Mouse (Mus musculus) layer of hippocampus, postnatal 14 days (tissue): Measurements from ENCODE around the gene Cul5. TPM values are rescaled to one million over a fixed set of nuclear protein-coding genes. Genes with fewer than 3 reads are reported as not detected.

Experiments
- DNase-seq, 2 experiments: peaks; one replicate each; pipeline ENCODE4 v3.0.0; 2021 to 2022; ENCODE audit warnings: low spot score in 2 of 2, mixed read lengths in 1 of 2
- long read RNA-seq, 2 experiments: library from polyadenylated mRNA; stranded (forward); transcript quantifications; one replicate each; pipeline ENCODE4 v2.0.0; 2021
- total RNA-seq, 2 experiments: library from RNA; stranded (reverse); gene quantifications; 2 replicates each; pipeline ENCODE4 v1.2.3; 2021

Gene Cul5
- 10 to 100 TPM; 58.4 to 59.1 TPM for total RNA-seq
- long read RNA-seq, experiment 1, transcript Cul5-201 (19 exons, 3,585 nt), result major isoform, 23 of 35 reads
- long read RNA-seq, experiment 1, partial matches to known transcripts, result 5 of 35 reads
- long read RNA-seq, experiment 1, other reads (novel, unspliced or antisense), result 7 of 35 reads
- long read RNA-seq, experiment 2, transcript Cul5-201 (19 exons, 3,585 nt), result major isoform, 30 of 37 reads
- long read RNA-seq, experiment 2, partial matches to known transcripts, result 4 of 37 reads
- long read RNA-seq, experiment 2, other reads (novel, unspliced or antisense), result 3 of 37 reads

GRCm38 (mm10) chr9:53669680-53670219 lies at the start of gene Cul5:
Gene Cul5, minus strand, starts transcription at chr9:53670014.
- peak in 1 of 2 experiments; percentile 28 for DNase-seq

- DNase-seq, result peak; percentile 76 to 84
These were observed 36.3 kb upstream of the Cul5 start, which contains the start of gene Rab39 for GRCm38 (mm10) chr9:53705992-53706696. Gene Rab39, minus strand, starts transcription at chr9:53706232.

- DNase-seq, result peak; percentile 26 to 36
These were observed 35.7 kb upstream of the Cul5 start for GRCm38 (mm10) chr9:53705491-53705991.

GRCm38 (mm10) chr9:53702991-53703390 lies 33.2 kb upstream of the Cul5 start:
- no peak for DNase-seq

- DNase-seq, result no peak
These were observed 30.7 kb upstream of the Cul5 start for GRCm38 (mm10) chr9:53700496-53700895.

GRCm38 (mm10) chr9:53695846-53696245 lies 26.0 kb upstream of the Cul5 start:
- DNase-seq, result no peak

GRCm38 (mm10) chr9:53693718-53694117 lies 23.9 kb upstream of the Cul5 start:
- no peak for DNase-seq

- no peak for DNase-seq
These were observed 22.2 kb upstream of the Cul5 start for GRCm38 (mm10) chr9:53691745-53692670.

GRCm38 (mm10) chr9:53680851-53681250 lies 11.0 kb upstream of the Cul5 start:
- DNase-seq, result no peak

- no peak for DNase-seq
These were observed 7.1 kb upstream of the Cul5 start for GRCm38 (mm10) chr9:53676921-53677320.

- peak; percentile 34 to 64 for DNase-seq
These were observed 3.8 kb upstream of the Cul5 start for GRCm38 (mm10) chr9:53673571-53673970.

GRCm38 (mm10) chr9:53667020-53667669 lies 2.7 kb downstream of the Cul5 start:
- peak; percentile 93 to 94 for DNase-seq

GRCm38 (mm10) chr9:53666665-53667019 lies 3.2 kb downstream of the Cul5 start:
- peak in 1 of 2 experiments; percentile 29 for DNase-seq

- DNase-seq, result no peak
These were observed 4.4 kb downstream of the Cul5 start for GRCm38 (mm10) chr9:53665428-53665827.

GRCm38 (mm10) chr9:53664819-53665218 lies 5.0 kb downstream of the Cul5 start:
- no peak for DNase-seq

- no peak for DNase-seq
These were observed 35.0 kb downstream of the Cul5 start for GRCm38 (mm10) chr9:53634796-53635195.

- no peak for DNase-seq
These were observed 54.6 kb downstream of the Cul5 start for GRCm38 (mm10) chr9:53615246-53615645.

GRCm38 (mm10) chr9:53614286-53614685 lies 55.5 kb downstream of the Cul5 start:
- no peak for DNase-seq

- DNase-seq, result peak; percentile 91 to 94
These were observed 59.6 kb downstream of the Cul5 start, which contains the start of gene Acat1 for GRCm38 (mm10) chr9:53609968-53610781. Gene Acat1, minus strand, starts transcription at chr9:53610382.
